Mouse (Mus musculus): ENCODE results near the gene Isg15.
"Not testable (repeated sequence)": the region's sequence is repeated elsewhere in the genome, so short reads cannot be mapped to it uniquely, and the experiment has no call there.

Isg15 gene

GRCm38 (mm10) chr4:156166477-156166876 is 34.1 kb downstream of the Isg15 start:
- DNase-seq (ENCODE audit: low read depth, low spot score) = no peak

- no peak for DNase-seq (ENCODE audit: low read depth, low spot score)
Measured at GRCm38 (mm10) chr4:156154771-156155170, 45.8 kb downstream of the Isg15 start.

GRCm38 (mm10) chr4:156150887-156151286 is 49.7 kb downstream of the Isg15 start:
- not testable (repeated sequence) for DNase-seq (ENCODE audit: low read depth, low spot score)
